Mouse (Mus musculus): Measurements from ENCODE around the gene Zfp280c.

Gene Zfp280c

GRCm38 (mm10) chrX:48594099-48594760, at the start of gene Zfp280c:
TSS of gene Zfp280c (minus strand) at chrX:48594504.
- peak; percentile 79 for DNase-seq (ENCODE audit: low read depth)

GRCm38 (mm10) chrX:48637032-48637431, 42.7 kb upstream of the Zfp280c start:
- DNase-seq (ENCODE audit: low read depth) = peak; percentile 26

- DNase-seq (ENCODE audit: low read depth) = no peak
Measured at GRCm38 (mm10) chrX:48624054-48624420, 29.7 kb upstream of the Zfp280c start.

- DNase-seq (ENCODE audit: low read depth) = peak; percentile 81
Measured at GRCm38 (mm10) chrX:48623379-48624053, 29.2 kb upstream of the Zfp280c start, which contains the start of gene Slc25a14. TSS of gene Slc25a14 (plus strand) at chrX:48623413.

- no peak for DNase-seq (ENCODE audit: low read depth)
Measured at GRCm38 (mm10) chrX:48623049-48623378, 28.7 kb upstream of the Zfp280c start.

GRCm38 (mm10) chrX:48604872-48605271, 10.6 kb upstream of the Zfp280c start:
- no peak for DNase-seq (ENCODE audit: low read depth)

GRCm38 (mm10) chrX:48596906-48597305, 2.6 kb upstream of the Zfp280c start:
- DNase-seq (ENCODE audit: low read depth) = peak; percentile 58

- no peak for DNase-seq (ENCODE audit: low read depth)
Measured at GRCm38 (mm10) chrX:48596053-48596452, 1.7 kb upstream of the Zfp280c start.

GRCm38 (mm10) chrX:48593721-48594098, 594 bp downstream of the Zfp280c start:
- DNase-seq (ENCODE audit: low read depth) = peak; percentile 8

- no peak for DNase-seq (ENCODE audit: low read depth)
Measured at GRCm38 (mm10) chrX:48583332-48583731, 11.0 kb downstream of the Zfp280c start.

GRCm38 (mm10) chrX:48532175-48532574, 62.1 kb downstream of the Zfp280c start:
- peak; percentile 70 for DNase-seq (ENCODE audit: low read depth)

GRCm38 (mm10) chrX:48526435-48526834, 67.9 kb downstream of the Zfp280c start:
- peak; percentile 76 for DNase-seq (ENCODE audit: low read depth)

GRCm38 (mm10) chrX:48525866-48526265, 68.4 kb downstream of the Zfp280c start:
- DNase-seq (ENCODE audit: low read depth) = no peak

- DNase-seq (ENCODE audit: low read depth) = no peak
Measured at GRCm38 (mm10) chrX:48525332-48525731, 69.0 kb downstream of the Zfp280c start.

- peak; percentile 29 for DNase-seq (ENCODE audit: low read depth)
Measured at GRCm38 (mm10) chrX:48523512-48523911, 70.8 kb downstream of the Zfp280c start.

GRCm38 (mm10) chrX:48521651-48522050, 72.7 kb downstream of the Zfp280c start:
- DNase-seq (ENCODE audit: low read depth) = peak; percentile 58

- DNase-seq (ENCODE audit: low read depth) = no peak
Measured at GRCm38 (mm10) chrX:48519549-48520085, 74.7 kb downstream of the Zfp280c start.

GRCm38 (mm10) chrX:48518808-48519548, 75.3 kb downstream of the Zfp280c start, which contains the start of gene Rab33a:
TSS of gene Rab33a (plus strand) at chrX:48519285.
- no peak for DNase-seq (ENCODE audit: low read depth)

- no peak for DNase-seq (ENCODE audit: low read depth)
Measured at GRCm38 (mm10) chrX:48518211-48518807, 76.0 kb downstream of the Zfp280c start.

- DNase-seq (ENCODE audit: low read depth) = peak; percentile 84
Measured at GRCm38 (mm10) chrX:48513824-48514223, 80.5 kb downstream of the Zfp280c start.

GRCm38 (mm10) chrX:48513166-48513807, 81.0 kb downstream of the Zfp280c start, which contains the start of gene Aifm1:
TSS of gene Aifm1 (minus strand) at chrX:48513563.
- DNase-seq (ENCODE audit: low read depth) = peak; percentile 95

- DNase-seq (ENCODE audit: low read depth) = no peak
Measured at GRCm38 (mm10) chrX:48493763-48494162, 100.5 kb downstream of the Zfp280c start.

Data from 416B (cell line).